Mouse (Mus musculus) ES-E14 (cell line): ENCODE results near the gene Susd2. TPM values are rescaled to one million over a fixed set of nuclear protein-coding genes. Genes with fewer than 3 reads are reported as not detected.

ENCODE experiments used
- DNase-seq: peaks from one replicate; pipeline ENCODE4 v3.0.0-alpha.2; 2013; ENCODE audit warnings: low read depth, low spot score
- H3K27ac ChIP-seq: 2 replicates; pipeline ENCODE4 v1.5.1; 2012; ENCODE audit warnings: low read depth, mild to moderate bottlenecking, low read length, moderate library complexity, mixed read lengths; ENCODE audit not compliant: poor library complexity, insufficient read depth, severe bottlenecking
- H3K36me3 ChIP-seq: 2 replicates; pipeline ENCODE4 v1.6.1; 2012; ENCODE audit warnings: mild to moderate bottlenecking, low read length, moderate library complexity, mixed read lengths; ENCODE audit not compliant: control insufficient read depth, poor library complexity, insufficient read depth, severe bottlenecking
- H3K4me1 ChIP-seq, 2 experiments: fragments of 150-350 bp in 1 of 2; sonication (generic) in 1 of 2; 2 replicates each; pipeline ENCODE4 v1.6.1; 2012; ENCODE audit warnings: low read length in 2 of 2, mild to moderate bottlenecking in 1 of 2, mixed read lengths in 1 of 2; ENCODE audit not compliant: control insufficient read depth in 2 of 2, insufficient read depth in 2 of 2, poor library complexity in 1 of 2
- H3K4me3 ChIP-seq, 2 experiments: fragments of 150-350 bp in 1 of 2; sonication (generic) in 1 of 2; 2 replicates each; pipeline ENCODE4 v1.5.1; 2012; ENCODE audit warnings: low read length in 2 of 2, low read depth in 1 of 2, mild to moderate bottlenecking in 1 of 2, mixed read lengths in 1 of 2; ENCODE audit not compliant: insufficient read depth in 1 of 2, poor library complexity in 1 of 2, severe bottlenecking in 1 of 2
- H3K9ac ChIP-seq: 2 replicates; pipeline ENCODE4 v1.6.1; 2012; ENCODE audit warnings: low read depth, mild to moderate bottlenecking, low read length, mixed read lengths; ENCODE audit not compliant: poor library complexity, insufficient read depth, severe bottlenecking
- H3K9me3 ChIP-seq: fragments of 150-350 bp; sonication (generic); 2 replicates; pipeline ENCODE4 v1.6.1; 2012; ENCODE audit warnings: low read depth, mild to moderate bottlenecking, low read length; ENCODE audit not compliant: control insufficient read depth, insufficient read depth
- CHD2 ChIP-seq: IDR thresholded peaks from 2 replicates; pipeline ENCODE4 v1.6.1; 2014; ENCODE audit warnings: mild to moderate bottlenecking, low read depth, low read length, inconsistent platforms
- HCFC1 ChIP-seq: IDR thresholded peaks from 2 replicates; pipeline ENCODE4 v1.6.1; 2012; ENCODE audit warnings: low read length, inconsistent platforms, borderline replicate concordance; ENCODE audit not compliant: insufficient read depth
- MAFK ChIP-seq: IDR thresholded peaks from 2 replicates; pipeline ENCODE4 v1.6.1; 2014; ENCODE audit warnings: mild to moderate bottlenecking, low read depth, low read length, inconsistent platforms; ENCODE audit not compliant: insufficient read depth
- ZC3H11A ChIP-seq: IDR thresholded peaks from 2 replicates; pipeline ENCODE4 v1.6.1; 2012; ENCODE audit warnings: low read depth, mild to moderate bottlenecking, inconsistent platforms, low read length, borderline replicate concordance
- ZNF384 ChIP-seq: IDR thresholded peaks from 2 replicates; pipeline ENCODE4 v1.6.1; 2012; ENCODE audit warnings: low read depth, low read length, inconsistent platforms
- in situ Hi-C, 2 experiments: fragments of 600-800 bp; cut with MboI; formaldehyde crosslinking; loops; one replicate each; pipeline ENCODE4 v1.15.1; 2025; ENCODE audit warnings: low sequenced_read_pairs in 2 of 2, inconsistent platforms in 1 of 2; ENCODE audit not compliant: unreplicated experiment in 2 of 2
- total RNA-seq: library from RNA; depleted of rRNA; stranded (reverse); fragments of 300-350 nt; gene quantifications from 2 replicates; pipeline ENCODE4 v1.2.3, GENCODE M21; 2012; rRNA removed

Gene Susd2
- 10.4 and 20.1 TPM in 2 replicates for total RNA-seq

DNA sequence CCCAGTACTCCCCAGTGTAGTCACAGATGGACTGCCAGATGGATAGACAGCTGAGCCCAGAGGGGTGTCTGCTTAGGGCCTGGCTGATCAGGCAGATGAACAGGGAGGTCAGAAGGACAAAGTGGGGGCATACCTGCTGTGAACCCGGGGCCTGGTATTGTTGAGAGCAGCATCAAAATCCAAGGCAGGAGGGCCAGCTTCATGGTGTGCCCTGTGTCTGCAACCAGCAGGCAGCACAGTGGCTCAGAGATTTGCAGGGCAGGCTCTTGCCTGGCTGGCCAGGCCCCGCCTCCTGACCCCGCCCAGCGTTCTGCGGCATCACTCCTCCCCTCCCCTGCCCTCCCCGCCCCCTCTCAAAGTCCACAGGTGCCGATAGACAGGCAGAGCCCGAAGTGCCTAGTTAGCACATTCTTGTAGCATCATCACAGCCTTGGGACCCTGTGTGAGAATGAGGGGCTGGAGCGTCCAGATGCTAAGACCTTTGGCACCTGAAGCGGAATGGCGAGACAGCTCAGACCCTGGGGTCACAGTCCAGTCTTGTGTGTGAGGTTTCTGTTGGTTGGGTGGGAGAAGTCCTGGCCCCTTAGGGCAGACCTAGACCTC is at the start of gene Susd2:
Gene Susd2, minus strand, starts transcription at position 268 of the 603 bp plus-strand sequence.
- Histone ChIP-seq H3K9ac (0 out of 2 replicates have a peak within 1 kb of the TSS, but pooled peaks have one; percentile 26), H3K4me3 (peak within 1 kb of the TSS; percentile 22 to 34; a peak in 3 of 4 replicates), H3K36me3 (peaks cover 15% of the 10 kb centered on the region; the same call in 1 of the 2 replicates), H3K9me3 (no peaks in the 10 kb centered on the region), H3K27ac (no peak within 1 kb of the TSS), H3K4me1 (peaks cover 8 to 42% of the 10 kb centered on the region in 2 experiments)
- TF ChIP-seq HCFC1 (no peak), MAFK (peak; percentile 93)
- peak; percentile 72 for DNase-seq
- in situ Hi-C loops, result no loop called here

GRCm38 (mm10) chr10:75688598-75688997 is 44.8 kb upstream of the Susd2 start:
- H3K27ac ChIP-seq, result no peak overlapping the region
- no peak overlapping the region for H3K4me3 ChIP-seq
- no peak for DNase-seq
- no peak for TF ChIP-seq ZNF384
- no peak for TF ChIP-seq HCFC1
- no peak for TF ChIP-seq CHD2
- no peak for TF ChIP-seq ZC3H11A
- no peaks in the 10 kb centered on the region for H3K9me3 ChIP-seq
- H3K9ac ChIP-seq, result no peak overlapping the region
- in situ Hi-C loops, result no loop called here
- no peaks in the 10 kb centered on the region for H3K4me1 ChIP-seq
- peaks cover 34% of the 10 kb centered on the region for H3K36me3 ChIP-seq

GRCm38 (mm10) chr10:75686724-75687123 is 42.9 kb upstream of the Susd2 start:
- in situ Hi-C loops, result no loop called here
- no peak overlapping the region for H3K4me3 ChIP-seq
- DNase-seq, result no peak
- H3K36me3 ChIP-seq, result peaks cover 30% of the 10 kb centered on the region
- TF ChIP-seq MAFK, result no peak
- TF ChIP-seq ZNF384, result no peak
- TF ChIP-seq ZC3H11A, result no peak
- TF ChIP-seq CHD2, result no peak
- H3K9me3 ChIP-seq, result no peaks in the 10 kb centered on the region
- H3K9ac ChIP-seq, result no peak overlapping the region
- H3K27ac ChIP-seq, result no peak overlapping the region
- no peaks in the 10 kb centered on the region for H3K4me1 ChIP-seq

DNA sequence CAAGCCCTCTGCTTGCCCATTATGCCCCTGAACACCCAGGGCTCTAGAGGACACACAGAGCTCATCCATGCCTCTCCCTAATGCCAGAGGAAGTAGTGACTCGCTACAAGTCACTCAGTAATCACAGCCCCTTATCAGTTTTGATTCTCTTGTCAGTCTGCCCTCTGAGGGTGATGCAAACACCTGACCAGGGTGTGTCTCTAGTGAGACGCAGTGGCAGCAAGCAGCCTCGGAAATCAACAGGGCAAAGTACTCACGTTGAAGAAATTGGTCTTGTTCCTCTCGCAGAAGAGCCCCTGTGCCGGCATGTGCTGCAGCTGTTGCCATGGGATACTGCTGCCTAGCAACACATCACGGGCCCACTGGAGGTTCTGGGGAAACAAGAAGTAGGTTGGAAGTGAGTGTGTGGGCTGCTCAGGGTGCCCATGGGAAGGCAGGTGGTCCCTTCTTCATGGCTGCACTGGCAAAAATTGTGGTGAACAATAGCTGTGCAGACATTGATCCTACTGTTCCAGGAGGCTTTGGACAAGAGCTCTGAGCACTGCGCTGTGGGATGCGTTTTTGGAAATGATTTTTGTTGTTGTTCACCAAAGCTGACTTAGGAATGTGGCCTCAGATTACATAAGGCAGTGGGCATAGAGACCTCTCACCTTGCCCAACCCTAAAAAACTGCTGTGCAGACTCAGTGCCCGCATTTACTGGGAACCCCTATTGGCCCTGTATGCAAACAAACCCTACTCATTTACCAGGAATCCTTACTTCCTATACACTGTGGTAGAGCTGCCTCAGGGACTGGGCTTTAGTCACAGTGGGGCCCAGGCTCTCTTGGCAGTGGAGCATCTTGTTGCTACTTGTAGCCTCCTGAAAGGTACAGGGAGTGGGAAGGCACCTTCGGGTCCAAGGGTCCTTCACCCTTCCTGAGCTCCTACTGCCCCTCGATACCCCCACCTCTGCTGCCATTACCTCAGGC is 40.5 kb upstream of the Susd2 start:
- H3K27ac ChIP-seq, result no peak overlapping the region
- H3K4me1 ChIP-seq, result no peaks in the 10 kb centered on the region; a peak in 1 of 4 replicates
- no peak overlapping the region for H3K4me3 ChIP-seq
- TF ChIP-seq MAFK, result no peak
- TF ChIP-seq HCFC1, result no peak
- TF ChIP-seq ZNF384, result no peak
- no peak for TF ChIP-seq CHD2
- no peak for TF ChIP-seq ZC3H11A
- H3K36me3 ChIP-seq, result peaks cover 36% of the 10 kb centered on the region
- no peak for DNase-seq
- no peak overlapping the region for H3K9ac ChIP-seq
- H3K9me3 ChIP-seq, result no peaks in the 10 kb centered on the region
- in situ Hi-C loops, result no loop called here
